Mouse (Mus musculus): ENCODE measurements around the gene Pde4d. TPM values are rescaled to one million over a fixed set of nuclear protein-coding genes. Genes with fewer than 3 reads are reported as not detected.

Pde4d gene
- polyA plus RNA-seq, 1 experiment from 2014 or later: 18.6 TPM

DNA sequence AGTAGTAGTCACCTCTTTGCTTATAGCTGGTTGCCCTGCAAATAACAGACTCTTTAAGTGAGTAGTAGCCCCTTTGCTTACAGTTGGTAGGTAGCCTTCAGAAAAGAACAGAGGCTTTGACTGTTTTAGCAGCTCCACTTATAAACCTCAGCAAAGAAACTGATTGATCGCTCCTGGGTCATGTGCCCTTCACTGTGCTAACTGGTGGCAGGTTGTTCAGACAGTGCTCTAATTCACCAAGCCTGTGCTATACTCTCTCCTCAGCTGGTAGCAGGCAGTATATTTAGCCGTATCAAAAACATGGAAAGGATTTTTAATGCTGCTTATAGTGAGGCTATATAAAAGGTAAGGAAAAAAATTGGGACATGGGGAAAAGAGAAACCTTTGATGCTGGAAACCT is 370.7 kb downstream of the Pde4d start:
- DNase-seq (ENCODE audit: low spot score) (no peak), ATAC-seq (replicated peaks; ENCODE audit: low FRiP score, low TSS enrichment, low read depth) (no peak)
- WGBS: 90% methylated on average over 2 of the region's 2 CpGs
- Histone ChIP-seq H3K9ac (ENCODE audit: low read length) (no peak overlapping the region), H3K4me2 (ENCODE audit: low read length) (no peak overlapping the region), H3K36me3 (ENCODE audit: control insufficient read depth, insufficient read depth, low read length) (no peaks in the 10 kb centered on the region), H3K4me3 (ENCODE audit: low read depth, low read length) (no peak overlapping the region), H3K9me3 (ENCODE audit: control insufficient read depth, low read length) (no peaks in the 10 kb centered on the region), H3K27ac (ENCODE audit: low read depth) (no peak overlapping the region), H3K4me1 (replicated peaks; ENCODE audit: control insufficient read depth, insufficient read depth, low read length) (no peaks in the 10 kb centered on the region), H3K27me3 (replicated peaks; ENCODE audit: control insufficient read depth, insufficient read depth, low read length) (no peaks in the 10 kb centered on the region)

DNA sequence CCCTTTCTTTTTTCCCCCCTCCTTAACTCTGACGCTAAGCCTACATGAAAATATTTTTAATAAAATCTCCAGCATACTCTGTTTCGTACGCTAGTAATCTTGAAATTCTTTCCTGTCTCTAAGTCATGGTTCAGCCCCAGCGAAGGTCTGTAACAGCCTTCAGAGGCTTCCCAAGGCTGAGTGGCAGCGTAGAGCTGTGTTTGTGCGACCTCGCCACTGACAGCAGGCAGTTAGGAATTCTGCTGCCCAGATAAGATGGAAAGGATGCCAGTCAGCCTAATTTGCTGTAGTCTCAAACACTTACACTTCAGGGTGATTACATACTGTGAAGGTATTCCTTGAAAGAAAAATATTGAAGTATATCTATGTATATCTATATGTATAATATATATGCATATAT is 371.5 kb downstream of the Pde4d start:
- no peak overlapping the region for H3K9ac ChIP-seq (ENCODE audit: low read length)
- no peaks in the 10 kb centered on the region for H3K4me1 ChIP-seq (replicated peaks; ENCODE audit: control insufficient read depth, insufficient read depth, low read length)
- DNase-seq (ENCODE audit: low spot score): no peak
- H3K4me2 ChIP-seq (ENCODE audit: low read length): no peak overlapping the region
- 81% methylated on average over 7 of the region's 7 CpGs for WGBS
- no peaks in the 10 kb centered on the region for H3K36me3 ChIP-seq (ENCODE audit: control insufficient read depth, insufficient read depth, low read length)
- no peak for ATAC-seq (replicated peaks; ENCODE audit: low FRiP score, low TSS enrichment, low read depth)
- H3K4me3 ChIP-seq (ENCODE audit: low read depth, low read length): no peak overlapping the region
- no peaks in the 10 kb centered on the region for H3K9me3 ChIP-seq (ENCODE audit: control insufficient read depth, low read length)
- no peaks in the 10 kb centered on the region for H3K27me3 ChIP-seq (replicated peaks; ENCODE audit: control insufficient read depth, insufficient read depth, low read length)
- H3K27ac ChIP-seq (ENCODE audit: low read depth): no peak overlapping the region

DNA sequence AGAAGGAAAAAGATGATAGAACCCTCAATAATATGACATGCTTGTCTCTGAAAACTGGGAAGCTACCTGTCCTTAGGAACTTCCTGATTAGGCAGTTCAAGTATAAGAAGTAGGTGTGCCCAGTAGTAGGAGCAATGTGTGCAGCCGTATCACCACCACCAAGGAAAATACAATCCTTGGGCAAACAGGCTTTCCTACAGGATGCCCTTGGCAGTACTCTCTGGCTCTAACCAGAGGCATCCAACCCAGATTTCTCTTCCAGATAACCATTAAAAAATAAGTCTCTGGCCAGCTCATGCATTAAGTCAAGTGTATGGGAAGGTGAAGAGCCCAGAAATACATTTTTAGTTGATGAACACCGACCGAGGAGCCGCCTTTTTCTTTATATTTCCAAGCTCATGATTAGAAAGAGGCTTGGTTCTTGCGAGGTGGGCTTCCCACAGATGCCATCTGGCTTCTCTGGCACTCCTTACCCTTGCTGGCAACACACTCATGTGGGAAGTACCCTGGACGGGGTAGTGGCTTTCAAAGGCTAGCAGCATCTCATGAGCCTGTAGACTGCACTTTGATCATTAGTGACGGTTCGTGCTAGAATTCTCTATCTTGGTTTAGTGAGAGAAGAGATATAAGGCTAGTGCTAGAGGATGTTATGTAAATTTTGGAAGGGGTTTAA is 375.0 kb downstream of the Pde4d start:
- Histone ChIP-seq H3K9ac (ENCODE audit: low read length) (no peak overlapping the region), H3K9me3 (ENCODE audit: control insufficient read depth, low read length) (no peaks in the 10 kb centered on the region), H3K27me3 (replicated peaks; ENCODE audit: control insufficient read depth, insufficient read depth, low read length) (no peaks in the 10 kb centered on the region), H3K36me3 (ENCODE audit: control insufficient read depth, insufficient read depth, low read length) (no peaks in the 10 kb centered on the region), H3K27ac (ENCODE audit: low read depth) (no peak overlapping the region), H3K4me3 (ENCODE audit: low read depth, low read length) (no peak overlapping the region), H3K4me2 (ENCODE audit: low read length) (no peak overlapping the region), H3K4me1 (replicated peaks; ENCODE audit: control insufficient read depth, insufficient read depth, low read length) (no peaks in the 10 kb centered on the region)
- 90% methylated on average over 8 of the region's 8 CpGs for WGBS
- DNase-seq (ENCODE audit: low spot score) (no peak), ATAC-seq (replicated peaks; ENCODE audit: low FRiP score, low TSS enrichment, low read depth) (no peak)

DNA sequence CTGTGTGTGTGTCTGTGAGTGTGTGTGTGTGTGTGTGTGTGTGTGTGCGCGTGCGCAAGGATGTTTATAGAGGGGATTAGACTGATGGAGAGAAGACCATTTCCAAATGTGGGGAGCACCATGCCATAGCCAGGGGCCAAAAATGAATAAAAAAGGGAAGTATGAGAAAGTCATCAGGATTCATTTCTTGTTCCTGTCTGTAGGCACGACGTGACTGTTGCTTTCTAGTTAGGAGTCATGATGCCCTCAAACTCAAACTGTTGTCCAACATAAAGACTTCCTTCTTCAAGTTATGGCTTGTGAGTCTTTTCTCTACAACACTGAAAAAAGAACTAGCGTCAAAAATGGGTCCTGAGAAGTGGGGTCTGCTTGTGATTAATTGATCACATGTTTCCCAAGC is 375.8 kb downstream of the Pde4d start:
- Histone ChIP-seq H3K4me2 (ENCODE audit: low read length) (no peak overlapping the region), H3K4me3 (ENCODE audit: low read depth, low read length) (no peak overlapping the region), H3K27me3 (replicated peaks; ENCODE audit: control insufficient read depth, insufficient read depth, low read length) (no peaks in the 10 kb centered on the region), H3K4me1 (replicated peaks; ENCODE audit: control insufficient read depth, insufficient read depth, low read length) (no peaks in the 10 kb centered on the region), H3K9ac (ENCODE audit: low read length) (no peak overlapping the region), H3K27ac (ENCODE audit: low read depth) (no peak overlapping the region), H3K9me3 (ENCODE audit: control insufficient read depth, low read length) (no peaks in the 10 kb centered on the region), H3K36me3 (ENCODE audit: control insufficient read depth, insufficient read depth, low read length) (no peaks in the 10 kb centered on the region)
- no peak for DNase-seq (ENCODE audit: low spot score)
- WGBS: 93% methylated on average over 6 of the region's 6 CpGs
- ATAC-seq (replicated peaks; ENCODE audit: low FRiP score, low TSS enrichment, low read depth): no peak

DNA sequence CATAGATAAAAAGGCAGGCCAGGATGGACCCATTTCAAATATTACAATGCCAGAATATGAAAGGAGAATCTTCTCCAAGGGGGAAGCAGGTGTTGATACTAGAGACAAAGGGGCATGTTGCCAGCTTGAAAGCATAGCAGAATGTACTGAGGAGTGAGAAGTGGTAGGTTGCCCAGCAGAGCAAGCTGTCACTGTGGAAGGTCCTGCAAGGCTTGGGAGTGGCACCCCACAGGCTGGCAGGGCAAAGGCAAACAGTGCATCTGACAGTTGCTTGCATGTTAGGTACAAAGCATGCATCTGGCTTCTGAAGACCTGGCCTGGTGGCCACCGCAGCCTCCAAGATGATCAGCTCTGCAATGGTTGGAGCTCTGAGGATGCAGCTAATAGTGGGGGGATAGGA is 384.4 kb downstream of the Pde4d start:
- no peak for DNase-seq (ENCODE audit: low spot score)
- WGBS: 96% methylated on average over 1 of the region's 1 CpGs
- no peak for ATAC-seq (replicated peaks; ENCODE audit: low FRiP score, low TSS enrichment, low read depth)
- Histone ChIP-seq H3K4me3 (ENCODE audit: low read depth, low read length) (no peak overlapping the region), H3K27me3 (replicated peaks; ENCODE audit: control insufficient read depth, insufficient read depth, low read length) (no peaks in the 10 kb centered on the region), H3K9ac (ENCODE audit: low read length) (no peak overlapping the region), H3K4me2 (ENCODE audit: low read length) (no peak overlapping the region), H3K27ac (ENCODE audit: low read depth) (no peak overlapping the region), H3K36me3 (ENCODE audit: control insufficient read depth, insufficient read depth, low read length) (no peaks in the 10 kb centered on the region), H3K9me3 (ENCODE audit: control insufficient read depth, low read length) (no peaks in the 10 kb centered on the region), H3K4me1 (replicated peaks; ENCODE audit: control insufficient read depth, insufficient read depth, low read length) (no peaks in the 10 kb centered on the region)

DNA sequence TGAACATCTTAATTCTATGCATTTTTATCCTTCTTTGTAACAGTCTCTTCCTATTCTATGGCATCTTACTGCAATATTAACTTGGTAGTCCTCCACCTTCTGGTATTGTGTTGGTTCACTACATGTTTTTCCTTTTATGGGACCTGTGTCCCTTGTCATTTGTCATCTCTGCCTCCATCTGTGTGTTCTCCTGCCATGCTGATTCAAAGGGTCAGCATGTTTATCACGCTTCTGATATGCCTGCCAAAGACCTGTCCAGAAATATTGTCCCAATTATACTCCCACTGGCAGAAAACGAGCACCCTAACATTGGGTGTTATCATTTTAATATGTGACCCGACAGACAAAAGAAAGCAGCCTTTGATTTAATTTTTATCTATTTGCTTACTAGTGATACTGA is 386.6 kb downstream of the Pde4d start:
- H3K4me2 ChIP-seq (ENCODE audit: low read length): no peak overlapping the region
- no peaks in the 10 kb centered on the region for H3K27me3 ChIP-seq (replicated peaks; ENCODE audit: control insufficient read depth, insufficient read depth, low read length)
- no peaks in the 10 kb centered on the region for H3K9me3 ChIP-seq (ENCODE audit: control insufficient read depth, low read length)
- DNase-seq (ENCODE audit: low spot score) (no peak), ATAC-seq (replicated peaks; ENCODE audit: low FRiP score, low TSS enrichment, low read depth) (no peak)
- H3K36me3 ChIP-seq (ENCODE audit: control insufficient read depth, insufficient read depth, low read length): no peaks in the 10 kb centered on the region
- no peak overlapping the region for H3K4me3 ChIP-seq (ENCODE audit: low read depth, low read length)
- no peaks in the 10 kb centered on the region for H3K4me1 ChIP-seq (replicated peaks; ENCODE audit: control insufficient read depth, insufficient read depth, low read length)
- 85% methylated on average over 3 of the region's 3 CpGs for WGBS
- no peak overlapping the region for H3K27ac ChIP-seq (ENCODE audit: low read depth)
- H3K9ac ChIP-seq (ENCODE audit: low read length): no peak overlapping the region

DNA sequence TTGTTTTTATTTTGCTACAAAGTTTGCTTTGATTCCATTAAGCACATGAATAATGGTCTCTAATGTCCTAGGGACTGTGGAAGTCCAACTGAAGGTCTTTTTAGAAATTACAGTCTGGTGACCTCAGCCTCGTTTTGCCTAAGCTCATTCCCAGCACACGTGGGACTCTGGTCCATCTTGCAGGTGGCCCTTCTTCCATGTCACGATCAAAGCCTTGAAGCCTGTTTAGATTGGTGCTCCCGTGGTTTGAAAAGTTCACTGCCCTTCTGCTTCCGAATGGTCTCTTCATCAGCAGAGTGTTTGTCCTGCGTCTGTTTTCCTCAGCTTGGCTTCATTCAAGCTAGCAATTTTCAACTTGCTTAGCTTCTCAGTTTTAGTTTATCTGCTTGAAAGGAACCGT is 389.4 kb downstream of the Pde4d start:
- ATAC-seq (replicated peaks; ENCODE audit: low FRiP score, low TSS enrichment, low read depth): no peak
- Histone ChIP-seq H3K27ac (ENCODE audit: low read depth) (no peak overlapping the region), H3K27me3 (replicated peaks; ENCODE audit: control insufficient read depth, insufficient read depth, low read length) (no peaks in the 10 kb centered on the region), H3K36me3 (ENCODE audit: control insufficient read depth, insufficient read depth, low read length) (no peaks in the 10 kb centered on the region), H3K4me1 (replicated peaks; ENCODE audit: control insufficient read depth, insufficient read depth, low read length) (no peaks in the 10 kb centered on the region), H3K4me2 (ENCODE audit: low read length) (no peak overlapping the region), H3K9me3 (ENCODE audit: control insufficient read depth, low read length) (no peaks in the 10 kb centered on the region), H3K4me3 (ENCODE audit: low read depth, low read length) (no peak overlapping the region), H3K9ac (ENCODE audit: low read length) (no peak overlapping the region)
- 55% methylated on average over 7 of the region's 7 CpGs for WGBS
- no peak for DNase-seq (ENCODE audit: low spot score)

DNA sequence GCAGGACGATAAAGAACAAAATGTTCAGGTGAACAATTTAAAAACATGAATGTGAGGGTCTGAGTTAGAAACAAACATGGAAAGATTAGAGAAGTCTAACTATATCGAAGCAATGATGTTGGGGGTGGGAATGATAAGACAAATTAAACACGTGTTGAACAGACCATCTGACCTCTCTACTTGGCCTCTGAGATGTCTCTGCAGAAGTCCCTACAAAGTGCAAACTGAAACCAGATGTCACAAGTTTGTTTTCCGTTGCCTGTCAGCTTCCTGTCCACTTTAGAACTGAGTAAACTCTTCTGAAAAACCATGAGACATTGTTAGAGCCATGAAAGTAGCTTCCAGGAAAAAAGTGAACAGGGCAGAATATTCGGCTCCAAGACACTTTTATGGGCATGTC is 404.3 kb downstream of the Pde4d start:
- ATAC-seq (replicated peaks; ENCODE audit: low FRiP score, low TSS enrichment, low read depth): no peak
- Histone ChIP-seq H3K4me3 (ENCODE audit: low read depth, low read length) (no peak overlapping the region), H3K4me1 (replicated peaks; ENCODE audit: control insufficient read depth, insufficient read depth, low read length) (no peaks in the 10 kb centered on the region), H3K27me3 (replicated peaks; ENCODE audit: control insufficient read depth, insufficient read depth, low read length) (no peaks in the 10 kb centered on the region), H3K9ac (ENCODE audit: low read length) (no peak overlapping the region), H3K36me3 (ENCODE audit: control insufficient read depth, insufficient read depth, low read length) (no peaks in the 10 kb centered on the region), H3K27ac (ENCODE audit: low read depth) (no peak overlapping the region), H3K4me2 (ENCODE audit: low read length) (no peak overlapping the region), H3K9me3 (ENCODE audit: control insufficient read depth, low read length) (no peaks in the 10 kb centered on the region)
- DNase-seq (ENCODE audit: low spot score): no peak
- 39% methylated on average over 5 of the region's 5 CpGs for WGBS

DNA sequence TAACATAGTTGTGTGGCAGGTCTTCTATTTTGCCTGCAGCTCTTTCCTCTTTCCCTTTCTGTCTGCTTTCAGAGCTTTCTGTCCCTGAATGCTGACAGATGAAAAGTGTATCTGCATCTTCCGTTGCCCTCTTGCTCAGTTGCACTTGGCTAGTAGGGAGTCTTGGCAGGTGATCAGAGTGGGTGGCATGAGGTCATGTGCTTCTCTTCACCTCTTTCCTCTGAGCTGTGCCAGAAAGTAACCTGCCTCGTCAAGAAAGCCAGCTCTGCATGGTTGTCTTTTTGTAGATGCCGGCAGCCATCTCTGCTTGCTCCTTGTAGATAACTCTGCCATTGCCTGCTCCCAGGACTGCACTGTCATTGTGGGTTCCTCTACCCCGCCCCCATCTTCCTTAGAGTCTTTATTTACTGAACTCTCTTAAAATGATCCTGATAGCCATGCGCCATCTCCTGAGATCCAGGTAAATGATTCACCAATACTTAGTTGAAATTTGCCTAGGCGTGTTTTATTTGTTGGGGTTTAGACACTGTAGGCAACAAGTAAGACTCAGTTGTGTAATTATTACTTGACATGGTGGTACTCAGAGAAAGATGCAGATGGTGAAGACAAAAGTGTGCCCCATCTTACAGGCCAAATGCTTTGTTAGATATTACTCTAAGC is 407.2 kb downstream of the Pde4d start:
- WGBS: 72% methylated on average over 6 of the region's 6 CpGs
- ATAC-seq (replicated peaks; ENCODE audit: low FRiP score, low TSS enrichment, low read depth) (no peak), DNase-seq (ENCODE audit: low spot score) (no peak)
- Histone ChIP-seq H3K27ac (ENCODE audit: low read depth) (no peak overlapping the region), H3K36me3 (ENCODE audit: control insufficient read depth, insufficient read depth, low read length) (no peaks in the 10 kb centered on the region), H3K4me2 (ENCODE audit: low read length) (no peak overlapping the region), H3K27me3 (replicated peaks; ENCODE audit: control insufficient read depth, insufficient read depth, low read length) (no peaks in the 10 kb centered on the region), H3K9ac (ENCODE audit: low read length) (no peak overlapping the region), H3K9me3 (ENCODE audit: control insufficient read depth, low read length) (no peaks in the 10 kb centered on the region), H3K4me1 (replicated peaks; ENCODE audit: control insufficient read depth, insufficient read depth, low read length) (no peaks in the 10 kb centered on the region), H3K4me3 (ENCODE audit: low read depth, low read length) (no peak overlapping the region)
